Mouse (Mus musculus) yolk sac, embryonic 10.5 days (tissue): ENCODE measurements around the gene B230307C23Rik.
"Not testable (repeated sequence)": the region's sequence is repeated elsewhere in the genome, so short reads cannot be mapped to it uniquely, and the experiment has no call there.

Experiments
- DNase-seq: peaks from one replicate; pipeline ENCODE4 v3.0.0-alpha.2; 2017; ENCODE audit warnings: low spot score

Gene B230307C23Rik

DNA sequence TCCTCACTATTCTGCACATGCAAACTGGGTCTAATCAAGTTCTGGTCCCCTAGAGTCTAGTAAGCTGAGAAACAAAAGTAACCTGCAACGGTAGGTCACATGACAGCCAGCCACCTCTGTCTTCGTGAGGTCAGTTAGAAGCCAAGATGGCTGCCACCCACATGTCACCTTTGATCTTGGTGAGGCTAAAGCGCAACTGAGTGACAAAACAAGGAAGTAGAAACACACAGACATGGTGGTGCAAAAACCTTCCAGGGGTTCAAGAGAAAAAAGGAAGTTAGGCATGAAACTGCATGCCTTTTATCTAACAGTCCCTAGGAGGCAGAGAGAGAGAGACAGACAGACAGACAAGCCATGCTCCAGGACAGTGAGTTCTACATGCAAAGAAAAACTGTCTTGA, 25.0 kb downstream of the B230307C23Rik start:
- no peak for DNase-seq

DNA sequence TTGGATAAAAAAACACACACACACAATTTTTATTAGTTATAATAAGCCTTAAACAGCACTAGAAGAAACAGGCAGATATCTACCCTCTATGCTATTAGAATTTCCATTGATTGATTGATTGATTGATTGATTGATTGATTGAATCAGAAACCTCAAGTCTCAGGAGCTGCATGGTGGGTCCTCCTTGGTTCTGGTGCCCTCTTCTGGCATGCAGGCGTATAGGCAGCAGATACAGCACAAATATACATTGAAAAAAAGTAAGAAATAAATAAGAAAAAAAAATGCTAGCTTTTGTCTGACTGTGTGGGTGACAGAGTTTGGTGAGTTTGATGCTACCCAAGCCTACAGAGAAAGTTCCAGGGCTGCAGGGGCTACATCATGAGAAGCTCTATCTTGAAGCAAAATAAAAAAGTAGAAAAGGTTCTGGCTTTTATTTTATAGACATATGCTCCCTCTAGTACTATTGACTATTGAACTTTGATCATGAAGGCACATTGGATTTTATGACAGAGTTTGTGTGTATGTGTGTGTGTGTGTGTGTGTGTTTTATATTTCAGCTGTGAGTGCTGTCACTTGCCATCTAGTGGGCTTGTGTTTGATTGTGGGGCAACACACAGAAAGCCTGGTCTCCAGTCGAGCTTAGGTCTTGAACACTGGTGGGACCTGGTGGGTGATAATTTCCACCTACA, 25.7 kb downstream of the B230307C23Rik start:
- peak; percentile 42 for DNase-seq

DNA sequence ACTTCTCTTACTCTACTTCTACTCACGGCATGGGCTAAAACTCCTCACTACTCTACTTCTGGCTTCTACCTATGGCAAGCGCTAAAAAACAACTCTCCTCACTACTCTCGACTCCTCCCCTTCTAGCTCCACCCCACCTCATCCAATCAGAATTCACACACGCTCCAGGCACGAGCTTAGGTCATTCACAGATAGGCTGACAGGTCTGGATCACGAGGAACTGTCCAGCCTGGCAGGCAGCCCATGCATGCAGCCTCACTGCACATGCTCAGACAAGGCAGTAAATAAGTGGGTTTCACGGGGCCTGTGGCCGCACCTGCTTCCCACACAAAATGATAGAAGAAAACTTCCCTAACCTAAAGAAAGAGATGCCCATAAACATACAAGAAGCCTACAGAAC, 29.1 kb downstream of the B230307C23Rik start:
- not testable (repeated sequence) for DNase-seq

DNA sequence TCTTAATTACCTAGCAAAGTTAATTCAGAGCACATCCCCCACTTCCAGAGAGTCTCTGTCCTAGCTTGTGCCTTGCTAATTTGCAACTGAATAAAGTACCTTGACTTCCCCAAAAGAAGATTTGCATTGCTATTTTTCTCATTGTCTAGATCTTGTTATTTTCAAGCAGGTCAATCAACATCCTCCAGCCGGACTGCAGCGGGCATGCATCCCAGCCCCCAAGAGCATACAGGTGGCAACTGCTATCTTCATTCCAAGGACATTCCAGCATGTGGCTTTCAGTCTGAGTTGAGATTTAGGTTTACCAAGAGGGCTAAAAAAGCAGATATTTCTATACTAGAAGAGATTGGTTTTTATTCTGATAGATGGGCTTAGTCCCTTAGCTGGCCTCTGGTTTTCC, 37.9 kb downstream of the B230307C23Rik start:
- DNase-seq: not testable (repeated sequence)

DNA sequence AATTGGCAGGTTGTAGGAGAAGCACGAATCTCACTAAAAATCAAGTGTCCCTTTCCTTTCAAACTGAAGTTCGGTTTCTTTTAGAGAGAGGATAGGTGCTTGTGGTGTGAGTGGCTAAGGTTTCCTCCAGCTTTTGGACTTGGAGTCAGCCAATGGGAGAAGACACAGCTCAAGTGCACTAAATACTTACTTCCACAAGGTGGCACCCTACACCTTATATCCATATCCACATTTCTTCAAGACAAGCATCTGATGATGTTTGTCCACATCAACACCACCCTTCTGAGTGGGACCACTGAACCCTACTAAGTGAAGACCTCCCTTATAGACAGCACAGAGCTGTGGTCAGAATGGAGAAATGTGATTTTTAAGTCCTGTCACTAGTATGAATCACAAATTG, 44.6 kb downstream of the B230307C23Rik start:
- DNase-seq: peak; percentile 12

DNA sequence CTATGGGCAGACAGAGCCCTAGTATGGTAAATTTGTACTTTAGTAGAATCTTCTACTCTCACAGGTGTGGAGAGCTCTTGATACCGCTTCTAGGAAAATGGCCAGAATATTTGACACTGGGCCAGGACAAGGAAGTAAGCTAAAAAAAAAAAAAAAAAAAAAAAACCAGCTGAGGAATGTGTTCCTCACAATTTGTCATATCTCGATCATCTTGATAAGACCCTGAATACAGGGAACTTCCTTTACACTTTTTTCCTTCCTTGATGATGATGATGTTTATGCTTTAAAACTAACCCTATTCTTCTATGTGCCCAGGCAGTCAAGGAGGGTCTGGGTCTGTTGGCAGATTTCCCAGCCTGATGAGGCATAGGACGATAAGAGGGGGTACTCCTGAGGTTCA, 82.3 kb downstream of the B230307C23Rik start:
- not testable (repeated sequence) for DNase-seq

DNA sequence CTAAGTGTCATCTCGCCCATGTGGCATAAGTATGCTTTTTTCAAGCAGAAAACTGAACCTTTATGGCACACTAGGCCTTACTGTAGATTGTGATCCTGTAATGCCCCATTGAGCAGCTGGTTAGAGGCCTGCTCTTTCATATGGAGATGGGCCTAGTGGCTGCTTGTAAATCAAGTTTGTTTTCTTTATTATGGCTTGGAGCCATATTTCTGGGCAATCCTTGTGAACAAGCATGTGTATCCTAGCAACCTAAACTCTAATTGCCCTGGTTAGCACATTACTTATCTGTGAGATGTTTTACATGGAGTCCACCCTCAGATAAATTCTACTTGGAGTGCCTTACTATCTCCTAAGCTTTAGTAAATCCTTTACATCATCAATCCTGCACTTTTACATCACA, 84.0 kb downstream of the B230307C23Rik start:
- DNase-seq: not testable (repeated sequence)
